Mouse (Mus musculus): Measurements from ENCODE around the gene Ube4a. TPM values are rescaled to one million over a fixed set of nuclear protein-coding genes. Genes with fewer than 3 reads are reported as not detected.

Gene Ube4a
- 3.4 and 7.9 TPM in 2 replicates for polyA plus RNA-seq (2012; ENCODE audit: low replicate concordance)

DNA sequence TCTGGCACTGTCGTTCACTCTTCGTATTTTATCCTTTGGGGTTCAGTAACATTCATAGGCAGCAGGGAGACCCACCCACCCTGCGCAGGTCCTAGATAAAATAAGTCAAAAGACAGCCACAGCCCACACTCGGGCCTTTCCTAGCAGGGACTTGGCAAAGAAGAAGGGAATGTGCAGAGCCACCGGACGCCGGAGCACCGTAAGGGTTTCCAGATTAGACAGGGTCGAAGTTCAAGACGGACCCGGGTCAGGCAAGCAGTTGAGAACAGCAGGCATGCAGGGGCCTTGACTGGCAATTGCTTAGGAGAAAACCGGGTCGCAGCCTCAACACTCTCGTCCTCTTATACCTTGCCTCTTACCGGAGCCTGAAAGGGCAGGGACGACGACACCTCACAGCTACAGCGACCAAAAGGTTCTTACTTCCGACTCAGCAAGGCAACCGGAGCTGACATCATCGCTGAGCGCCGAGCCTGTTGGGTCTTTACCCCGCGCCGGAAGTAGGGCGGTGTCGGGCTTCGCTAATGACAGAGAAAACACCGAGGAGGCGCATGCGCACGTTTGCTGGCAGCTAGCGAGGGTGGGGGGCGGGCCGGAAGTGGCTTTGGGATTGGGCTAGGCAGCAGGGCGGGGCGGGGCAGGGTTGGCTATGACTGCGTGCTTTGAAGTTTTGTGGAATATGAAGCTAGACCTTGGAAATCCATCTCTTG is at the start of gene Ube4a:
Gene Ube4a (minus strand): TSS at position 475 of the 707 bp plus-strand sequence.

GRCm38 (mm10) chr9:45009180-45010078 is 44.0 kb upstream of the Ube4a start, which contains the start of gene Cd3e:
Cd3e (minus strand) TSS chr9:45009627.

GRCm38 (mm10) chr9:44981676-44982075 is 16.3 kb upstream of the Ube4a start, which contains the start of gene Cd3d:
Cd3d (plus strand) TSS chr9:44981786.

GRCm38 (mm10) chr9:44980242-44980641 is 14.8 kb upstream of the Ube4a start, which contains the start of gene Cd3g:
Cd3g (minus strand) TSS chr9:44980431.

DNA sequence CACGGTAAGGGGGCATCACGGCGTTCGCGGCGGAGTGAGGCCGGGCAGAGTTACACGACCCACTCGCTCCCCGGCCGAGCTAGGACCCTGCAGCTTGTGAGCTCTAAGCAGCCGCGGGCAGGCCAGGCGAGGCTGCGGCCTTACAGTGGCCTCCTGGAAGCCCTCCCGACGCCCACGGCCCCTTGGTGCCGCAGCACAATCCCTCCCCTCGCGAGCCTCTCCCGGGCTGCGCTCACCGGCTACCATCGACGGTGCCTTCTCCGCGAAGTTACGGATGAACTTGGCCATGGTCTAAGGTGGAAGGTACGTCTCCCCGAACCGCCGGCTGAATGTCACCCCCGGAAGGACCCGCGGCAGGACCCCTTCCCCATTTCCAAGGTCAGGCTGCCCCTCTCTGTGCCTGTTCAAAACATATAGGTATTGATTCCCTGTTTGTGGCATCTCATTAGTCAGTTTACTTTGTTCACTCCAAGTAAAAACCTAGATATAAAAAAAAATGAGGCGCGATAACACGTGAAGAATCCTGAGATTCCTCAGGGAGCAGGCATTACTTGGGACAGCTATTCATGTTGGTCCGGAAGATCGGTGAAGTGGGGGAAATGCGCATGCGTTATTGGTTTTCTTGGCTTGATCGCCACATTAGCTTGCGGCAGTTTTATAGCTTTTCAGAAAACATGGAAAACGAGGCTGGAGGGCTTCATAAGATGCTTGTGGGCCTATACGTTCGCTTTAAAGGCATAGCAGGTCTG is 44.9 kb downstream of the Ube4a start, which contains the start of gene Atp5l:
Gene Atp5l (minus strand): TSS at position 369 of the 749 bp plus-strand sequence.

GRCm38 (mm10) chr9:44881221-44881871 is 84.1 kb downstream of the Ube4a start, which contains the start of gene Kmt2a:
Kmt2a (minus strand) TSS chr9:44881296.

Other genes with a start within 250 kb of the Ube4a start
- 67.2 and 68.9 TPM in 2 replicates for gene Phldb1, start 230.4 kb downstream of the Ube4a start, polyA plus RNA-seq (2012; ENCODE audit: low replicate concordance)
- 8.9 and 12.4 TPM in 2 replicates for gene Arcn1, start 197.8 kb downstream of the Ube4a start, polyA plus RNA-seq (2012; ENCODE audit: low replicate concordance)
- gene Ift46, start 197.7 kb downstream of the Ube4a start, polyA plus RNA-seq (2012; ENCODE audit: low replicate concordance), result 1.4 and 5.6 TPM in 2 replicates
- 0.14 TPM in 1 of 2 replicates, not detected in the other for gene Tmem25, start 166.3 kb downstream of the Ube4a start, polyA plus RNA-seq (2012; ENCODE audit: low replicate concordance)
- gene Ttc36, start 162.5 kb downstream of the Ube4a start, polyA plus RNA-seq (2012; ENCODE audit: low replicate concordance), result 1.9 TPM in 1 of 2 replicates, not detected in the other
- gene Kmt2a, start 84.3 kb downstream of the Ube4a start, polyA plus RNA-seq (2012; ENCODE audit: low replicate concordance), result 19.4 and 37.0 TPM in 2 replicates
- gene Atp5l, start 44.9 kb downstream of the Ube4a start, polyA plus RNA-seq (2012; ENCODE audit: low replicate concordance), result 33.7 and 74.8 TPM in 2 replicates
- gene Cd3g, start 14.8 kb upstream of the Ube4a start, polyA plus RNA-seq (2012; ENCODE audit: low replicate concordance), result 0.66 and 1.8 TPM in 2 replicates
- 0.28 TPM in 1 of 2 replicates, not detected in the other for gene Cd3d, start 16.2 kb upstream of the Ube4a start, polyA plus RNA-seq (2012; ENCODE audit: low replicate concordance)
- gene Cd3e, start 44.0 kb upstream of the Ube4a start, polyA plus RNA-seq (2012; ENCODE audit: low replicate concordance), result 15.7 and 24.6 TPM in 2 replicates
- gene Mpzl2, start 74.2 kb upstream of the Ube4a start, polyA plus RNA-seq (2012; ENCODE audit: low replicate concordance), result 0.07 TPM in 1 of 2 replicates, not detected in the other
- gene Mpzl3, start 89.6 kb upstream of the Ube4a start, polyA plus RNA-seq (2012; ENCODE audit: low replicate concordance), result 0.08 TPM in 1 of 2 replicates, not detected in the other
- gene Jaml, start 113.6 kb upstream of the Ube4a start, polyA plus RNA-seq (2012; ENCODE audit: low replicate concordance), result 0.14 and 0.61 TPM in 2 replicates
- gene Scn2b, start 152.2 kb upstream of the Ube4a start, polyA plus RNA-seq (2012; ENCODE audit: low replicate concordance), result 0.08 TPM in 2 replicates
- gene Scn4b, start 172.8 kb upstream of the Ube4a start, polyA plus RNA-seq (2012; ENCODE audit: low replicate concordance), result 0.07 and 0.16 TPM in 2 replicates
- gene BC049352, start 216.4 kb upstream of the Ube4a start, polyA plus RNA-seq (2012; ENCODE audit: low replicate concordance), result not detected in 2 replicates
- gene Tmprss4, start 238.5 kb upstream of the Ube4a start, polyA plus RNA-seq (2012; ENCODE audit: low replicate concordance), result not detected in 2 replicates